Mouse (Mus musculus) central nervous system, embryonic 14 days (tissue): ENCODE measurements around the gene Crkl. TPM values are rescaled to one million over a fixed set of nuclear protein-coding genes. Genes with fewer than 3 reads are reported as not detected.

Experiments
- polyA plus RNA-seq: library from polyadenylated mRNA; depleted of rRNA; stranded (reverse); fragments of >200 nt; gene quantifications from 2 replicates; pipeline ENCODE4 v1.2.3, GENCODE M21; 2012; rRNA removed

The Crkl gene
- 33.8 and 39.8 TPM in 2 replicates for polyA plus RNA-seq

DNA sequence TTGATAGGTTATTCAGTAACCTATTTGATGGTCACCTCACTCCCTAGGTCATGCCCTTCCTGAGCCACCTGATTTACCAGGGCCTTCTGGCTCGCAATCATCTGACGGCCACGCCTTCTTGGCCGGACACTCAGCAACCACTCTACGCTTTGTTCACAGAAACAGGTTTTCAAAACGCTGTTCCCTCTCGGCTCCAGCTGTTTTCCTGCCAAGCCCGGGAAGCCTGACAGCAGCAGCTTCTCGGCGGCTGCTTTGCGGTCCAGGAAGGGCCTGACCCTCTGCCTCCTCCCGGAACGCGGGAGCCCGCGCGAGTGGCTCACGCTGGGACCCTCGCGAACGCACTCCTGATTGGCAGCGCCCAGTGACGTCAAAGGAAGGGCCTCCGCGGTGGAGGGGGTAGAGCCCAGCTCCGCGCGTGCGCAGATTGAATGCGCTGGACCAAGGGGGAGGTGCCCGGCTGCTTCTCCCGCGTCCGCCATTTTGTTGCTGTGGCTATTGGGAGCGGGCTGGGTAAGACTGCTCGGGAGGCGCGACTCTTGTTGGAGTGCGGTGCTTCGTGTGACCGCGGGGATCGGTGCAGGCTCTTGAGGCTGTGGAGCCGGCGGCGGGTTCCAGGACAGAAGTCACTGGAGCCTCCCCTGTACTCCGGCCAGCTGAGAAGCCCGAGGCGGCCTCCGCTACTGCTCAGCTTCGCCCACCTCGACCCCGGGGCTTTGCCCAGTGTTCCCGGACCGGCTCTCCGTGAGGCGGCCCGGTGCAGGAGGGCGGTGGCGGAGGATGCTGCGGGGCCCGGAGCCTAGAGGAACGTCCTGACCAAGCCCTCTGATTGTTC, at the start of gene Crkl:
Crkl (plus strand) TSS at position 447 of the 832 bp plus-strand sequence.

DNA sequence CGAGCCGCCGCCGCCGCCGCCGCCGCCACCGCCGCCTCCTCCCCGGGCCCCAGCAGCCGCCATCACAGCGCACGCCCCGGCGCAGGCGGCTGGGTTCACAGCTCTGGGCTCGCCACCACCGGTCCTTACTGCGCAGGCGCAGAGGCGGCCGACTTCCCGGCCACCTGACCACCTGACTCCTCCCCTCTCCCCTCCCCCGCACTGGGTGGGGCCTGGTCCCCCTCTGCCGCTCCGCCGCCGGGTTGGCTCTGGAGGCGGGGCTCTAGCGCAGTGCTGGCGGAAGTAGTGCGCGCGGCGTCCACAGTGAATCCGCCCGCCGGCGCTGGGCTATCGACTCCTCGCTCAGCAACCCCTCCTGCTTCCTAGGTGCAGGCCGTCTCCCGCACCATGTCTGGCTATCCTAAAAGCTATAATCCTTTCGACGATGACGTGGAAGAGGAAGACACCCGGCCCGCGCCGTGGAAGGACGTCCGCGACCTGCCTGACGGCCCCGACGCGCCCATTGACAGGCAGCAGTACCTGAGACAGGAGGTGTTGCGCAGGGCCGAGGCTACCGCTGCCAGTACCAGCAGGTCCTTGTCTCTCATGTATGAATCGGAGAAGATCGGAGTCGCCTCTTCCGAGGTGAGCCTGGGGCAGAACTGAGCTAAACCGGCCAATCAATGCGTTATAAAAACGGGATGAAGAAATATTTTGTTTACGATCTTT, 45.9 kb upstream of the Crkl start, which contains the start of the genes Snap29 and Pi4ka:
Snap29 (plus strand) TSS at position 251 of the 708 bp plus-strand sequence.
Pi4ka (minus strand) TSS at position 579 of the 708 bp plus-strand sequence.

DNA sequence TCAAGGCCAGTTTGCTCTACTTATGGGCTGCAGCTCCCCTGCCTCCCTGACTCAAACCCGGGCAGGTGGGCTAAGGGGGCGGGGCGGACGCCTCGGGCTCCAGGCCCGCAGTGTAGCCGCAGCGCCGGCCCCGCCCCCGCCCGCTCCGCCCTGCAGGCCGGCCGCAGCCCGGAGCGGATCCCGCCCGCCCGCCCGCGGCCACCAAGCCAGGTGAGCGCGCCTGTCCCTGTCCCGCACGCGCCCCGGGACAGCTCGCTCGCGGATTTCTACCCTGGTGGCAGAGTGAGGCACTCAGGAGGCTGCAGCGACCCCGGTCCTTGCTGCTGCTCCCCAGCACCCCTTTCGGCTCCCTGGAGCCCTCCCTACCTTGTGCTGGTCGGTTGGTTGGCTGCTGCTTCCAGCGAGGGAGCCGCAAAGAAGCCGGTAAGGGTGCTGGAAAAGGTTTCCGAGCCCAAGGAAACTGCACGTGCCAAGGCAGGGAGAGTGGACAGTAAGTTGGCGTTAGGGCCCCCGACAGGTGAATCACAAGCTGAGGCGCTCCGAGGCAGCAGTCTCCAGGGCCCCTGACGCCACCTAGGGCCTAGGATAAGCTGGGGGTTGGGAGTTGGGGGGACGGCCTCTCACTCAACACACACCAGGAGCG, 37.8 kb downstream of the Crkl start, which contains the start of gene Aifm3:
Aifm3 (plus strand) TSS at position 143 of the 643 bp plus-strand sequence.

DNA sequence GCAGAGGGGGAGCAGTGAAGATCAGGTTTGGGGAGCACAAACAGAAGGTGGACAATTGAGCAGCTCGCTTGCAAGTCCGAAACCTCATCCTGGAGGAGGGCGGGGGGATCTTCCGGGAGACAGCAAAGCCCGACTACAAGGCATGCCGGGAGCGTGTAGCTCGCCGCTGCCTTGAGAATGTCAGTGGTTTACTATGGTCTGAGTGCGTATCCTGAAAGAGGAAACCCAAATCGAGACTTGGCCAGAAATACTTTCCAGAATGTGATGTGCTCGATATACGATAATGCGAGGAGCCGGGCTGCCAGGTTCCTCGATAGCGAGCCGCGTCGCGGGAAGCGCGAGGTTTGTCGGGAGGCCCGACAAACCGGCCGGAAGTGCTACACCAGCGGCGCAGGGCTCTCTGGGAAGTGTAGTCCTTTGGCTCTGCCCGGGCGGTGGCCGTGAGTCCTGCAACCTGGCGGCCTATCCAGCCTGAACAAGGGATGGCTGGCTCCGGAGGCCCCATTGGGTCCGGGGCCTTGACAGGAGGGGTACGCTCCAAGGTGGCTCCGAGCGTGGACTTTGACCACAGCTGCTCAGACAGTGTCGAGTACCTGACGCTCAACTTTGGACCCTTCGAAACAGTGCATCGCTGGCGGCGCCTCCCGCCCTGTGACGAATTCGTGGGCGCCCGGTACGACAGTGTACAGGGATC, 56.9 kb downstream of the Crkl start, which contains the start of gene Lztr1:
Lztr1 (plus strand) TSS at position 143 of the 694 bp plus-strand sequence.

DNA sequence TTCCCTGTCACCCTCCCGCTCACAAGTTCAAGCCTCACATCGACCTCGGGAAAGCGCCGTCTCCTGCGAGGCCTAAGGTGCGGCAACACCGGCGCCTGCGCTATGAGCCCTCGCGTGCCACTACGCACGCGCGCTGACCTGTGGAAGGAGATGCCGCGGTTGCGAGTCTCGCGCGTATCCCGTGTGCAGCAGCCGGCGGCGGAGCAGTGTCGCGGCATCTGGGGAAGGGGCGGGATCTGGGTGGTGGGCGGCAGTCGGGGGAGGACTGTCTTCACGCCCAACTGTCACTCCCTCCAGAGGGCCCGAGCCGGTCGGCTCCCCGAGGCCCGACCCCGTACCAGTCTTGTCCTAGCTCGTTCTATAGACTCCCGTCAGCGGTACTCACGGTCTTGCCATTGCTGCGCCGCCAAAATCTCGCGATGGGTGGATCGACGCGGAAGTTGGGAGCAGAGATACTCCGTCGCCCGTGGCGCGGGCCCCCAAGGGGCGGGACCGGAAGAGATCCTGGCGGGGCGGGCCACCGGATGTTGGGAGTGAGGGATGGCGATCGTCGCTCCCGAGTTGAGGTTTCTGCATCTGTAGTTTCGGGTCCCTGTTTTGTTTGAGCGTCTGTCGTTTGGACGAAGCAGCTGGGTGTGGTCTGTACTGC, 79.0 kb downstream of the Crkl start, which contains the start of gene Thap7:
Thap7 (minus strand) TSS at position 497 of the 649 bp plus-strand sequence.

Other genes with a start within 250 kb of the Crkl start
- gene Ube2l3, start 249.3 kb upstream of the Crkl start, polyA plus RNA-seq: 121 and 126 TPM in 2 replicates
- gene Rimbp3, start 243.4 kb upstream of the Crkl start, polyA plus RNA-seq: 1.2 and 1.3 TPM in 2 replicates
- gene Hic2, start 218.4 kb upstream of the Crkl start, polyA plus RNA-seq: 13.1 and 14.2 TPM in 2 replicates
- 57.6 and 69.3 TPM in 2 replicates for gene Tmem191c, start 175.9 kb upstream of the Crkl start, polyA plus RNA-seq
- 1.1 and 1.5 TPM in 2 replicates for gene Serpind1, start 120.6 kb upstream of the Crkl start, polyA plus RNA-seq
- 12.6 and 13.4 TPM in 2 replicates for gene Snap29, start 46.0 kb upstream of the Crkl start, polyA plus RNA-seq
- 131 and 133 TPM in 2 replicates for gene Pi4ka, start 45.7 kb upstream of the Crkl start, polyA plus RNA-seq
- 16.5 and 20.2 TPM in 2 replicates for gene Aifm3, start 37.6 kb downstream of the Crkl start, polyA plus RNA-seq
- 264 and 273 TPM in 2 replicates for gene Lztr1, start 56.7 kb downstream of the Crkl start, polyA plus RNA-seq
- 77.6 and 81.3 TPM in 2 replicates for gene Thap7, start 79.1 kb downstream of the Crkl start, polyA plus RNA-seq
- gene Lrrc74b, start 109.3 kb downstream of the Crkl start, polyA plus RNA-seq: 0.45 and 0.53 TPM in 2 replicates
- 1.5 and 2.1 TPM in 2 replicates for gene P2rx6, start 109.9 kb downstream of the Crkl start, polyA plus RNA-seq
- gene Slc7a4, start 131.2 kb downstream of the Crkl start, polyA plus RNA-seq: 20.6 and 23.0 TPM in 2 replicates
- gene Smpd4, start 167.4 kb downstream of the Crkl start, polyA plus RNA-seq: 96.9 and 97.1 TPM in 2 replicates
- gene Ccdc74a, start 194.5 kb downstream of the Crkl start, polyA plus RNA-seq: 7.2 and 8.7 TPM in 2 replicates